21 mouse cellular contexts compared by ENCODE assay signal in genomic region chrX:164035401-164035800, GRCm38 (mm10). TPM values are rescaled to one million over a fixed set of nuclear protein-coding genes. Genes with fewer than 3 reads are reported as not detected.
"Had no signal": no experiment of that assay in that cellular context is flagged by ENCODE, and none has a peak within 500 bp of the region (broad histone marks: within the 10 kb centered on the region; RNA-seq: fewer than 3 reads in every experiment).

No protein-coding gene starts in this region.

- H3K4me3 ChIP-seq: neural tube, embryonic 13.5 days; neural tube, embryonic 15.5 days; stomach, embryonic 15.5 days had no signal

- H3K36me3 ChIP-seq: neural tube, embryonic 13.5 days; neural tube, embryonic 15.5 days; stomach, embryonic 15.5 days had no signal

- H3K4me2 ChIP-seq: neural tube, embryonic 13.5 days; neural tube, embryonic 15.5 days; stomach, embryonic 15.5 days had no signal

- H3K27ac ChIP-seq: neural tube, embryonic 13.5 days; neural tube, embryonic 15.5 days; stomach, embryonic 15.5 days; stomach, postnatal 0 days had no signal

- H3K27me3 ChIP-seq: neural tube, embryonic 15.5 days; stomach, embryonic 15.5 days had no signal

- H3K4me1 ChIP-seq: neural tube, embryonic 13.5 days; neural tube, embryonic 15.5 days; stomach, embryonic 15.5 days had no signal

- DNase-seq: retina, postnatal 1 day; right cerebral cortex, adult 18-20 months; right cerebral cortex, postnatal 14 days; right cerebral cortex, postnatal 25 days; right cerebral cortex, postnatal 4 days; spleen, adult 18-20 months; thymus, adult 18-20 months; thymus, adult 2 months; thymus, postnatal 14 days; thymus, postnatal 25 days; thymus, postnatal 36 days; thymus, postnatal 4 days had no signal

- H3K9ac ChIP-seq: neural tube, embryonic 13.5 days; neural tube, embryonic 15.5 days; stomach, embryonic 15.5 days had no signal

- H3K9me3 ChIP-seq: neural tube, embryonic 13.5 days; neural tube, embryonic 15.5 days; stomach, embryonic 15.5 days had no signal

RNA-seq across cellular contexts. Expression of gene Cltrn, which starts 53.2 kb away (rescaled TPM):
- total RNA-seq: neutrophil, adult 5-6 weeks had no signal
- polyA plus RNA-seq: neural tube, embryonic 13.5 days; neural tube, embryonic 14.5 days; neural tube, embryonic 15.5 days; small intestine, adult 2 months; spleen, adult 2 months; testis, adult 2 months; thymus, adult 2 months had no signal
